ENCODE assay signal across 28 mouse cellular contexts in genomic region chr10:71171414-71171813, GRCm38 (mm10). TPM values are rescaled to one million over a fixed set of nuclear protein-coding genes. Genes with fewer than 3 reads are reported as not detected.
DNase-seq lines count a peak whose midpoint lies in the region; ATAC-seq and TF ChIP-seq lines count a peak whose summit lies in the region.
"Had no signal": no experiment of that assay in that cellular context is flagged by ENCODE, and none has a peak within 500 bp of the region (broad histone marks: within the 10 kb centered on the region; RNA-seq: fewer than 3 reads in every experiment).

No protein-coding gene starts in this region.

- peak overlapping the region; percentile 16; the same call in 1 of the 2 replicates for H3K27ac ChIP-seq in kidney, adult 2 months (ENCODE audit: insufficient read depth, low read depth, low read length)
- H3K27ac ChIP-seq in kidney, embryonic 14.5 days (ENCODE audit: low read depth, low read length) = no peak overlapping the region
- H3K27ac ChIP-seq in lung, postnatal 0 days (ENCODE audit: low read length) = no peak overlapping the region
- H3K27ac ChIP-seq in stomach, postnatal 0 days (replicated peaks) = no peak overlapping the region
- no peak overlapping the region for H3K27ac ChIP-seq in midbrain, embryonic 14.5 days (replicated peaks; ENCODE audit: low read depth, low read length)
- H3K27ac ChIP-seq: embryonic facial prominence, embryonic 10.5 days; embryonic facial prominence, embryonic 15.5 days; forebrain, embryonic 12.5 days; intestine, embryonic 15.5 days; liver, embryonic 13.5 days; midbrain, embryonic 13.5 days had no signal

- no peaks in the 10 kb centered on the region for H3K36me3 ChIP-seq in kidney, adult 2 months (ENCODE audit: control insufficient read depth, insufficient read depth, low read length)
- no peaks in the 10 kb centered on the region for H3K36me3 ChIP-seq in kidney, embryonic 14.5 days (ENCODE audit: control insufficient read depth, insufficient read depth, low read length)
- no peaks in the 10 kb centered on the region for H3K36me3 ChIP-seq in lung, postnatal 0 days (ENCODE audit: insufficient read depth, low read length)
- H3K36me3 ChIP-seq in stomach, postnatal 0 days (ENCODE audit: control insufficient read depth, insufficient read depth, low read length) = no peaks in the 10 kb centered on the region
- H3K36me3 ChIP-seq in midbrain, embryonic 14.5 days (ENCODE audit: control insufficient read depth, insufficient read depth, low read length) = no peaks in the 10 kb centered on the region
- H3K36me3 ChIP-seq: embryonic facial prominence, embryonic 10.5 days; embryonic facial prominence, embryonic 15.5 days; forebrain, embryonic 12.5 days; heart, embryonic 12.5 days; intestine, embryonic 15.5 days; liver, embryonic 13.5 days; midbrain, embryonic 13.5 days had no signal

- H3K9ac ChIP-seq in kidney, embryonic 14.5 days (ENCODE audit: low read depth, low read length) = no peak overlapping the region
- H3K9ac ChIP-seq in lung, postnatal 0 days (replicated peaks; ENCODE audit: low read depth) = no peak overlapping the region
- no peak overlapping the region for H3K9ac ChIP-seq in stomach, postnatal 0 days (ENCODE audit: low read length)
- H3K9ac ChIP-seq in midbrain, embryonic 14.5 days (replicated peaks; ENCODE audit: low read length) = no peak overlapping the region
- H3K9ac ChIP-seq: embryonic facial prominence, embryonic 15.5 days; forebrain, embryonic 12.5 days; heart, embryonic 12.5 days; intestine, embryonic 15.5 days; liver, embryonic 13.5 days; midbrain, embryonic 13.5 days had no signal

- DNase-seq in kidney, adult 2 months = no peak
- DNase-seq in lung, postnatal 0 days (ENCODE audit: low spot score) = no peak
- no peak for DNase-seq in lung, postnatal 4 days
- peak; percentile 24 for DNase-seq in ES-CJ7 (ENCODE audit: low read depth, low spot score)
- no peak for DNase-seq in stomach, postnatal 0 days (ENCODE audit: low spot score)
- DNase-seq in midbrain, embryonic 14.5 days = no peak
- DNase-seq: adrenal gland, adult 8-10 months; B cell, adult 2 months; cerebellum, adult 8-10 months; cerebellum, postnatal 25 days; gastrocnemius, postnatal 25 days; heart, adult 18-20 months; kidney, postnatal 25 days; layer of hippocampus, postnatal 36 days; left cerebral cortex, postnatal 4 days; liver, embryonic 13.5 days; lung, adult 2 months; lung, postnatal 36 days; right cerebral cortex, postnatal 25 days; thymus, postnatal 4 days had no signal

- peak; percentile 19; the same call in 1 of the 2 replicates for TF ChIP-seq CTCF in kidney, adult 2 months (conservative IDR thresholded peaks at IDR 0.05; ENCODE audit: insufficient read depth, insufficient read length, low read depth, low read length)
- peak; percentile 27 for TF ChIP-seq CTCF in lung, postnatal 0 days (IDR thresholded peaks at IDR 0.05)
- TF ChIP-seq CTCF in stomach, postnatal 0 days (IDR thresholded peaks at IDR 0.05; ENCODE audit: low read depth) = peak; percentile 12

- H3K4me2 ChIP-seq in kidney, embryonic 14.5 days (replicated peaks; ENCODE audit: low read depth, low read length) = no peak overlapping the region
- no peak overlapping the region for H3K4me2 ChIP-seq in lung, postnatal 0 days (replicated peaks; ENCODE audit: low read depth, low read length)
- no peak overlapping the region for H3K4me2 ChIP-seq in stomach, postnatal 0 days (replicated peaks; ENCODE audit: low read depth)
- no peak overlapping the region for H3K4me2 ChIP-seq in midbrain, embryonic 14.5 days (ENCODE audit: low read length)
- H3K4me2 ChIP-seq: embryonic facial prominence, embryonic 15.5 days; forebrain, embryonic 12.5 days; heart, embryonic 12.5 days; intestine, embryonic 15.5 days; liver, embryonic 13.5 days; midbrain, embryonic 13.5 days had no signal

- WGBS in kidney, adult 2 months = 100% methylated on average over 1 of the region's 1 CpGs
- 96% methylated on average over 1 of the region's 1 CpGs for WGBS in kidney, embryonic 14.5 days
- 93% methylated on average over 1 of the region's 1 CpGs for WGBS in lung, postnatal 0 days
- WGBS in stomach, postnatal 0 days = 94% methylated on average over 1 of the region's 1 CpGs
- 97% methylated on average over 1 of the region's 1 CpGs for WGBS in midbrain, embryonic 14.5 days

- no peak for TF ChIP-seq EP300 in lung, postnatal 0 days (IDR thresholded peaks at IDR 0.05)
- no peak for TF ChIP-seq EP300 in stomach, postnatal 0 days (optimal IDR thresholded peaks at IDR 0.05)

- H3K9me3 ChIP-seq in kidney, embryonic 14.5 days (ENCODE audit: control insufficient read depth, low read length) = no peaks in the 10 kb centered on the region
- no peaks in the 10 kb centered on the region for H3K9me3 ChIP-seq in lung, postnatal 0 days (ENCODE audit: low read length)
- H3K9me3 ChIP-seq in stomach, postnatal 0 days (ENCODE audit: control insufficient read depth, low read length) = no peaks in the 10 kb centered on the region
- H3K9me3 ChIP-seq in midbrain, embryonic 14.5 days (ENCODE audit: control insufficient read depth, low read length) = no peaks in the 10 kb centered on the region
- H3K9me3 ChIP-seq: embryonic facial prominence, embryonic 10.5 days; embryonic facial prominence, embryonic 15.5 days; forebrain, embryonic 12.5 days; intestine, embryonic 15.5 days; liver, embryonic 13.5 days had no signal

- no peak overlapping the region for H3K4me3 ChIP-seq in kidney, adult 2 months (ENCODE audit: insufficient read depth, low read depth, low read length)
- no peak overlapping the region for H3K4me3 ChIP-seq in kidney, embryonic 14.5 days (ENCODE audit: low read length)
- no peak overlapping the region for H3K4me3 ChIP-seq in lung, postnatal 0 days (ENCODE audit: low read depth, low read length)
- no peak overlapping the region for H3K4me3 ChIP-seq in stomach, postnatal 0 days (ENCODE audit: low read depth, low read length)
- no peak overlapping the region for H3K4me3 ChIP-seq in midbrain, embryonic 14.5 days (replicated peaks; ENCODE audit: low read depth, low read length)
- H3K4me3 ChIP-seq: embryonic facial prominence, embryonic 10.5 days; embryonic facial prominence, embryonic 15.5 days; forebrain, embryonic 12.5 days; heart, embryonic 12.5 days; intestine, embryonic 15.5 days; liver, embryonic 13.5 days; midbrain, embryonic 13.5 days had no signal

- TF ChIP-seq POLR2A in kidney, adult 2 months (IDR thresholded peaks at IDR 0.05; ENCODE audit: low read depth, low read length) = no peak

- no peaks in the 10 kb centered on the region for H3K27me3 ChIP-seq in kidney, adult 2 months (replicated peaks; ENCODE audit: control insufficient read depth, insufficient read depth, low read length)
- H3K27me3 ChIP-seq in kidney, embryonic 14.5 days (ENCODE audit: control insufficient read depth, insufficient read depth, low read length) = no peaks in the 10 kb centered on the region
- H3K27me3 ChIP-seq in lung, postnatal 0 days (replicated peaks; ENCODE audit: insufficient read depth, low read length) = no peaks in the 10 kb centered on the region
- H3K27me3 ChIP-seq in stomach, postnatal 0 days (ENCODE audit: control insufficient read depth, insufficient read depth, low read length) = no peaks in the 10 kb centered on the region
- no peaks in the 10 kb centered on the region for H3K27me3 ChIP-seq in midbrain, embryonic 14.5 days (ENCODE audit: control insufficient read depth, insufficient read depth, low read length)
- H3K27me3 ChIP-seq: embryonic facial prominence, embryonic 15.5 days; forebrain, embryonic 12.5 days; heart, embryonic 12.5 days; intestine, embryonic 15.5 days; liver, embryonic 13.5 days; midbrain, embryonic 13.5 days had no signal

- H3K4me1 ChIP-seq in kidney, adult 2 months (ENCODE audit: control insufficient read depth, insufficient read depth, low read length) = no peaks in the 10 kb centered on the region
- H3K4me1 ChIP-seq in kidney, embryonic 14.5 days (ENCODE audit: control insufficient read depth, insufficient read depth, low read length) = no peaks in the 10 kb centered on the region
- no peaks in the 10 kb centered on the region for H3K4me1 ChIP-seq in lung, postnatal 0 days (ENCODE audit: insufficient read depth, low read depth, low read length)
- no peaks in the 10 kb centered on the region for H3K4me1 ChIP-seq in stomach, postnatal 0 days (replicated peaks; ENCODE audit: control insufficient read depth, insufficient read depth)
- H3K4me1 ChIP-seq in midbrain, embryonic 14.5 days (ENCODE audit: control insufficient read depth, insufficient read depth, low read length) = no peaks in the 10 kb centered on the region
- H3K4me1 ChIP-seq: embryonic facial prominence, embryonic 10.5 days; embryonic facial prominence, embryonic 15.5 days; forebrain, embryonic 12.5 days; intestine, embryonic 15.5 days; liver, embryonic 13.5 days; midbrain, embryonic 13.5 days had no signal

- no peak for ATAC-seq in kidney, embryonic 14.5 days (ENCODE audit: low FRiP score, low TSS enrichment)
- ATAC-seq in lung, postnatal 0 days = no peak
- ATAC-seq in stomach, postnatal 0 days (ENCODE audit: low FRiP score, low TSS enrichment) = no peak
- no peak for ATAC-seq in midbrain, embryonic 14.5 days (ENCODE audit: low FRiP score, low TSS enrichment)
- ATAC-seq: hindbrain, embryonic 16.5 days; intestine, embryonic 15.5 days; midbrain, embryonic 13.5 days had no signal

RNA-seq across cellular contexts. Expression of gene Bicc1, which starts 11.9 kb away (rescaled TPM):
- polyA plus RNA-seq in kidney, adult 2 months (2012; rRNA removed) = 69.0 and 78.8 TPM in 2 replicates
- 27.7 and 40.7 TPM in 2 replicates for polyA plus RNA-seq in kidney, embryonic 14.5 days (2014; fragmentation: Nextera tagmentation; extraction: Ambion mirVana)
- 17.3 and 18.2 TPM in 2 replicates for polyA plus RNA-seq in lung, postnatal 0 days (2015; fragmentation: Nextera tagmentation; extraction: Ambion mirVana)
- polyA plus RNA-seq in stomach, postnatal 0 days (2015; fragmentation: Nextera tagmentation; extraction: Ambion mirVana) = 9.6 and 9.8 TPM in 2 replicates
- polyA plus RNA-seq in midbrain, embryonic 14.5 days (2014; fragmentation: Nextera tagmentation; extraction: Ambion mirVana) = 1.7 and 6.2 TPM in 2 replicates
